Mouse (Mus musculus) naive thymus-derived CD4-positive, alpha-beta T cell, adult 2 months (primary cell): Measurements from ENCODE around the gene Cd302.

ENCODE experiments used
- DNase-seq: peaks from one replicate; pipeline ENCODE4 v3.0.0-alpha.2; 2011; ENCODE audit warnings: low read depth

Gene Cd302

DNA sequence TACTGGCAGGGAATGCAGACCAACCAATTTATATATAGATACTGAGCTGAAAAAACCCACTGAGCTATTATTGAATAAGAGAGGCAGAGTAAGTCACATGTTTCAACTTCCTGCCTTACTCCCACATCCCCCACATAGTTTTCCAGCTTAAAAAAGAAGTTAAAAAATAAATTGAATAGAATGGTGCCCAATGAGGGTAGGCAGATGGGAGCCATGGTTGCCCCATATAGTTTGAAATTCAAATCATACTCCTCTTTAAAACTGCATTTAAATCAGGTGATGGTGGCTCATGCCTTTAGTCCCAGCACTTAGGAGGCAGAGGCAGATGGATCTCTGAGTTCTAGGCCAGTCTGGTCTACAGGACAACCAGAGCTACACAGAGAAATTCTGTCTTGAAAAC is 30.8 kb downstream of the Cd302 start:
- no peak for DNase-seq

DNA sequence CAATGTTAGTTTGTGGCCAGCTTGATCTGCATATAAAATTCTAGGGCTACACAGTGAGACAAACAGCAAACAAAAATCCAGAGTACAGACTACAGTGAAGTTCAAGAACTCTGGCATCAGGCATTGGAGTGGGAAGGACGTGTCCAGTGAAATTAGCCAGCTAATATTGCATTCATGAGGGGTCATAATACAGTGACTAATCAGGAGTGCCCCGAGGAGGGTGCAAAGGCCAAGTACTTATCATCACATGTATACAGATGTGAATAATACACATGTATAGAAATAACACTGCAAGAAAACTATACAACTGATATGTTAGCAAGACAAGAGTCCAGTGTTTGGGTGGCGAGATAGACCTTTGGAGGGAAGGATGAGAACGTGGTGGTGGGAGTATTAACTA is 31.5 kb downstream of the Cd302 start:
- no peak for DNase-seq

DNA sequence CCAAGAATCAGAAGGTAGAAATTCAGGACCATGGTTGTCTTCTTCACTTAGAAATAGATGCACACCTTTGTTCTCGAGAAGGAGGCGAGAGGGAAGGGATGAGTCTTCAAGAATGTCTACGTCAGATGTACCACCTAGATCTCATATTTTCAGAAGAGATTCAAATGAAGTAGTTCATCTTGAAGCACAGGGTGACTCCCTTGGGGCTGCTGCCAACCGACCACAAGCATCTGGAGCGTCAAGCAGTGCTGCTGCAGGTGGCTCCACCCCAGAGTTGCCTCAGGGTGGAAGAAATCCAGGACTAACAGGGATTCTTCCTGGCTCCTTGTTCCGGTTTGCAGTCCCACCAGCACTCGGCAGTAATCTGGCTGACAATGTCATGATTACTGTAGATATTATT is 49.8 kb downstream of the Cd302 start:
- no peak for DNase-seq

DNA sequence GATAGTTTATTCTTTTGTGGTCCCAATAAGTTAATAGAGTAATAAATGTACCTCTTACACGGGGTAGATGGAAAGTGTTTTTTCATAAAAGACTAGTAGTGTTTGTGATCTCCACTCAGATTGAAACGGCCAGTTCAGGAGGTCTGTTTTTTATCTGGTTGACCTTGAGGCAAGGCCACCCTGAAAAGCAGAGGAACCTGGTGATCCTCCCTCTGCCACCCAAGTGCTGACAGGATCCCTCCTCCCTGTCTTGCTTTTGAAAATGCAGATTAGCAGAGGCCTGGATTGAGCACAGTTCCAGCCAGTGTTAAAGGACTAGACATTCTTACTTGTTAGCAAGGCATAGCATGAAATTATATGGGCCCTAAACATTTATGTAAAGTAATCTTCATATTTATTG is 51.1 kb downstream of the Cd302 start:
- no peak for DNase-seq

DNA sequence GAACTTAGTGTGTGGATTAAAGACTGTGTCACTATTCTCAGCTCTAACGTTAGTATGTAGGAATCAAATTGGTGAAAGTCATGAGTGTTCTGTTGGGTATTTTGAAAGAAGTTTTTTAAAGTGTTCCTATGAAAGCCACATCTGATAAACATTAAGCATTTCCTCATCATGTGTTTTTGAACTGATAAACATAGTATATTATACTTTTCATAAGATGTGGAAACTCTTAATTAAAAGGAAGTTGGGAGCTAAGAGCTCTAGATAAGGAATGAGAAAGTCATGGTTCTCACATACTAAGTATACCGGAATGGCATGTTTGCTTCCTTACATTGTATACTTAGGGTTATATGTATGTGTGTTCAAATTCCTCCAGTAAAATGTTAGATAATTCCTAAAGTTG is 53.9 kb downstream of the Cd302 start:
- no peak for DNase-seq

DNA sequence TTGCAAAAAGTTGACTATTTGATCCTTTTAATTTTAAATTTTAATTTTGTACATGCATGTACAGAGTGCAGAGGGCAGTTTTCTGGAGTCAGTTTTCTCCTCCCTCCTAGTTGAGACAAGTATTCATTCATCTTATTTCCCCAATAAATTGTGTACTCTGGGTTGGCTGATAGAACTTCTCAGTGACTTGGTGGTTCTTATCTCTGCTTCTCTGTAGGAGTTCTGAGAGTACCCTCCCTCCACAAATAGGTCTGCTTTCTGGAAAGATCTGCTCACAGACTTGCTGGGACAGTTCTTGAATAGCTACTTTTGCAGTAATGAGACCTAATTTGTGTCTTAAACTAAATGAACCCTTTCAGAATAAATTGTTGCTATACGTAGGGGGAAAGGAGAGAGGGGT is 55.8 kb downstream of the Cd302 start:
- DNase-seq = no peak

DNA sequence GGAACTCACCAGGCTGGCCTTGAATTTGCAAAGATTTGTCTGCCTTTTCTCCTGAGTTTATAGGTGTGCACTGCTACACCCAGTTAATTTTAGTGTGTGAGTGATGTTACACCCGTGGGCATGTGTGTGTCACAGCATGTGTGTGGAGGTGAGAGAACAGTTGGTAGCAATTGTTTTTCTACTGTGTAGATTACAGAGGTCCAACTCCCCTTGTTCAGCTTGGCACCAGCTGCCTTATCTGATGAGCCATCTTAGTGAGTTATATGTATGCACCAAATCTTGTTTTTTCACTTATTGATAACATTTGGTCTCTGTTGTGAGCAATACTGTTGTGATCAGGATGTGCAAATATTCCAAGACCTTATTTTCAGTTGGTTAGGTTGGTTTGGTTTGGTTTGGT is 60.8 kb downstream of the Cd302 start:
- DNase-seq = no peak

DNA sequence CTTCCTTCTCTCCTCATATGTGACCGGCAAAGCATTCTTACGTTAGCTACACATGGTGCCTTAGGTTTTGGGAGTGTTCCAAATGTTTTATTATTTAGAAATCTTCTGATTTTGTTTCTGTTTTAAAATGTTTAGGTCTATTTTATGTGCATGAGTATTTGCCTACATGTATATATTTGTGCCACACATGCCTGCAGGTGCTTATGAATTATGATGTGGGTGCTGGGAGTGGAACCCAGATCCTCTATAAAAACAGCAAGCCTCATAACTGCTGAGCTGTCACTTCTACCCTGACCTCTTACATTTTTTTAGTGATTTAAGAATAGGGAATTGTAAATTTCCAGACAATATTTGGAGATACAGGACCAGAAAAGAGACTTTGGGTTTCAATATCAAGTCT is 62.3 kb downstream of the Cd302 start:
- no peak for DNase-seq

DNA sequence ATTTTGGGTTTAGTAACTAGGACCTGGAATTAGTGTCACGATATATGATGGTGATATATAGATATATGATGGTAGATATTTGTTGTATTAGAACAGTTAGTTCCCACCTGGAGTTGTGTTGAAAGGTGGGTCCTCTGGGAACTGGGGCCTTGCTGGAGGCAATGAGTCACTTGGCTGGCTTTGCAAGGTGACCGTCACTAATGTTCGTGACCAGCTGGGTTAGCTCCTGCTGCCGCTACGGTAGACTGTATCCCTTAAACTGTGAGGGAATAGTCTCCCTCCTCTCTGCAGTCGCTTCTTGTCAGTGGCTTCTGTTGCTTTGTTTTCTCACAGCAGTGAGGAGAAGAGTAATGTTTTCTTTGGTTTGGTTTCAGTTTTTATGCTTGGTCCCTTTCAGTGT is 63.1 kb downstream of the Cd302 start:
- no peak for DNase-seq

DNA sequence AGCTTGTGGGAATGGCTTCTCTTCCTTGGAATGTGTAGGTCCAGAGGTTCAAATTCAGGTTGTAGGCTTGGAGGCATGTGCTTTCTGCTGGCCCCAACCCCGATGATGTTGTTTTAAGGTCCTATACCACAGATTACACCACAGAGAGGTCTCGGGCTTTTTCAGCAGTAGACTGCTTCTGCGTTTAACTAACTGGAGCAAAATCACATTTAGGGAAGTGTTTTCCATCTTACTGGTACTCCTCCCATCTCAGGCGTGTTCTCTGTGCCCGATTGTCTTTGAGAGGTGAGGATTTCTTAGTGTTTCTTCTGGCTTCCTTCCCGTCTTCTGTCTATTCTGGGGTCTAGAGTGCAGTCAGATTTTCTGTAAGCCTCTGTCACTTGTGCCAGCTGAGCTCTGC is 66.7 kb downstream of the Cd302 start:
- no peak for DNase-seq

DNA sequence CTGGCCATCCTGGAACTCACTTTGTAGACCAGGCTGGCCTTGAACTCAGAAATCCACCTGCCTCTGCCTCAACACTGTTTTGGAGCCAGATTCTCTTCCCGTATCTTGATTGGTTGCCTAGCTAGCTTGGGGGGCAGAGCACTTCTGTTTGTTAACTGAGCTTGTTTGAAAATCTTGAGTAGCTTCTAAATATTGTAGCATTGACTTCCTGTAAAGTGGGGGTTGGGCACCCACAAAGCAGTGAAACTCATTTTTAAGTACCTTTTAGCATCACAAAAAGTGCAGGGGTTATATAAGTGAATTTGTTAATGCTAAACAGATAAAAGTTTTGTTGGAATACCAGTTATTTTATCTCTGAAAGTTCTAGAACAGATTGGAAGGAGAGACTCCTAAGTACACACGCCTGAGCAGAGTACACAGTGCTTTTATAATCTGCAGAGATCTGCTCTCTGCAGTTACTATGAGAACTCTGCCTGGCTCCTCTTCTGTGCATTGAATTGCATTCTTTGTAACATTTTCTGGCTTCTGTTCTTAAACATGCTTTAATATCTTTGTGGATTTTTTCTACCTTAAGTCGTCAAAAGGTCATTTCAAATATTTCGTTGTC is 67.6 kb downstream of the Cd302 start:
- DNase-seq = peak; percentile 50

DNA sequence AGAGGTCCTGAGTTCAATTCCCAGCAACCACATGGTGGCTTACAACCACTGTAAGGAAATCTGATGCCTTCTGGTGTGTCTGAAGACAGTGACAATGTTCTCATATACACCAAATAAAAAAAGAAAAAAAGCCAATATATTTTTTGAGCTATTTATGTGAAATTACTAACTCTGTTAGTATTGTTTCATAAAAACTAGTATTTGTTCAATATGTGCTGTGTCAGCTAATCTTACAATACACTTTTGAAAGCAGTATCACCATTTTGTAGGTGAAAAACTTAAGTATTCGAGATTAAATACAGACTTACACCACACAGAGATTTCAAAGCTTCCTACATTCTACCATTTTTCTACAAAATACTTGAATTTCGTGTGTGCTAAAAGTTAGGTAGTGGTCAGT is 69.6 kb downstream of the Cd302 start:
- no peak for DNase-seq

DNA sequence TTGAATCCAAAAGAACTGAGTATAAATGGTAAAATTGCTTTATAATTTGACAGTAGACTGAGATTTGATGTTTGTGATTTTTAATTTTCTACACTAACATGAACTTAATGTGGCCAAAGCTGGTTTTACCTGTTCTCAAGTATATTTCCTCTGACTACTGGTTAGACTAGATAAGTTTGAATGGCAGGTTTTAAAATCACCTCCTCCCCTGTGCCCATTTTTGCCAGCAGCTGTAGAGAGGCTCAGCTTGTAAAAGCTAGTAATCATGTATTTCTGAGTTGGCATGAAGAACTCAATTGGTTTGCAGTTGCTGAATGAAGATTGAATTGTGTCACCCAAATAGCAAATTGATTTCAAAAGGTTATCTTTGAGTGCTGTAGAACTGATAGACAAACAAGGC is 71.8 kb downstream of the Cd302 start:
- no peak for DNase-seq

DNA sequence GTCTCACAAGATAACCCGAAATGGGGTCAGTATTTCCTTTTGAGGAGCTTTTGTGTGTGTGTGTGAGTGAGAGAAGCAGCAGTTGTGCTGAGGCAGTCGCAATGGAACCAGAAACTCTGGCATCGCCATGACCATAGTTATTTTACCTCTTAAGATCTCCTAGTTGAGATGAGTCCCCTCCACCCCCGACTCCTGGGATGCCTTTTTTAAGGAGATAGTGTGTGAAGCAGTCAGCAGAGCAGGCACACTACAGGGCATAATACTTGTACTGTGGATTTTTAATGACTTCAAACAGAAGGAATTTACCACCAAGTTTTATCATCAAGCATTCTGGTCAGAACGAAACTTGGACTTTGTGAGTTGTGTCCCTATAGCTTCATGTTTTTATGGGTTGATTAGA is 73.5 kb downstream of the Cd302 start:
- DNase-seq = no peak

DNA sequence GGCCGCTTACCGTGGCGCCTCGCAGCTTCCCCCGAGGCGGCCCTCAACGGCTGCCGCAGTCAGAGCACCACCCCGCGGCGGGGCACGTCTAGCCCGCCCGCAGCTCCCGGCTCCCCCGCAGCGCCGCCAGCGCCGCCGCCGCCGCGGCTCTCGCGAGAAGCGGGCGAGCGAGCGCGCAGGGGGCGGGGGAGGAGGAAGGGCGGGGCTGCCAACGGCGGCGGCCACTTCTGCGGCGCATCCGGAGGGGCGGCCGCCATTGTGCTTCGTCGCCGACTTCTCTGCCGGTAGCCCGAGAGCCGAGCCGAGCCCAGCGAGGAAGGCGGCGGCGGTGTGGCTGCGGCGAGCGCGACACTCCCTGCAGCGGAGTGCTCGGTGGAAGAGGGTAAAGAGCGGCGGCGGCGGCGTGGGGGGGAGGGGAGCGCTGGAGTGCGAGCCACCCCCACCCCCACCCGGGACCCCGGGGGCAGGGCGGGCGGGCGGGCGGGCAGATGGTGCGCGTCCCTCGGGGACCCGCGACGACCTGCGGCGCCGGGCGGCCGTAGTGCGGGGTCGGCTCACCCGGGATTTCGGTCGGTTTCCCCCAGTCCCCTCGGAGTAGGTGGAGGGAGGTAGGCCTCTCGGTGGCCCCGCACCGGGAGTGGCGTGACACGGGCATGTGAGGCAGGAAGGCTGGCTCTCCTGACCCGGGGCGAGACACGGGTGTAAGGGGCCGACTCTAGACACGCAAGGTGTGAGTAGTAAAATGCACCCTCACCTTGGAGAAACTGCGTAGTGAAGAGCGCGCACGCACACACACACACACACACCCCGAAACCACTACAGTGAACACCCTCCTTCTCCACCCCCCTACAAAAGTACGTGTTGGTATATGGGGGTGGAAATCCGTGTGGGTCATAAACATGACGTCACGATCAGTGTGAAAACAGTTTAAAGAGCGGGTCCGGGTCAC is 74.3 kb downstream of the Cd302 start, which contains the start of the genes Baz2b and March7:
Baz2b (minus strand) TSS at position 137 of the 949 bp plus-strand sequence.
March7 (plus strand) TSS at position 185 of the 949 bp plus-strand sequence.
- DNase-seq = peak; percentile 93

DNA sequence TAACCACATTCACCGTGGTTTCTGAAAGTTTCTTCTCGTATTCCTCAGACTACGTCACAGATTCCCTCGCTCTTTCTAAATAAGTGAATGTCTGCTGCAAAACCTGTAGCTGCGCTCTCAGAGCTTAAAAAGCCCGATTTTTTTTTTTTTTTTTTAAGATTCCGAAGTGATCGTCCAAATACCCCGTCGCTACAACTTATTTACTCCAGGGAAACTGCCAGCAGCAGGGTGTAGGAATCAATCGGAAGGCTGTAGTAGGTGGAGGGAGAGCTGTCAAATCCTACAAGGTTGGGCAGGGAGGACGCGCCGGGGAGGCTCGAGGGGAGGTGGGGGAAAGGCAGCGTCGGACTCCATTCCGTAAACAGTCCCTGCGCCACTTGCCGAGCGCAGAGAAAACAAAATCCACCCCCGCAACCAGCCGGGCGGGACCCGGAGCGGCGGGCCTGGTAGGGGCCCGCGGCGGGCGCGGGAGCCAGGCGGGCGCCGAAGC is 75.1 kb downstream of the Cd302 start:
- DNase-seq = peak; percentile 71

DNA sequence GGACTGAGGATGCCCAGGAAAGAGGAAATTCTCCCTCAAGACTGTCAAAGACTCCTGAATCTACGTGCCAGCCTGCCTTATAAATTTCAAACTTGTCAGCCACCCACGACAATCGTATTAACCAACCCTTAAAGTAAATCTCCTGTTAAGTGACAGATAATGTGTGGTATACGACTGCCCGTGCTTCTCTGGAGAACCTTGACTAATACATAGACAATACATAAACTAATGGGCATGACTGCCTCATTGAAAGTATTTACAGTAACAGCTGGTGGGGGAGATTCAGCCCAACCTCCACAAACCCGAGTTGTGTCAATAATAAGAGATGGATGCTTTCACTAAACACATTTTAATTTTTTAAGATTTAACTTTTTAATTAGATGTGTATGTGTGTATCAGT is 78.5 kb downstream of the Cd302 start:
- no peak for DNase-seq

DNA sequence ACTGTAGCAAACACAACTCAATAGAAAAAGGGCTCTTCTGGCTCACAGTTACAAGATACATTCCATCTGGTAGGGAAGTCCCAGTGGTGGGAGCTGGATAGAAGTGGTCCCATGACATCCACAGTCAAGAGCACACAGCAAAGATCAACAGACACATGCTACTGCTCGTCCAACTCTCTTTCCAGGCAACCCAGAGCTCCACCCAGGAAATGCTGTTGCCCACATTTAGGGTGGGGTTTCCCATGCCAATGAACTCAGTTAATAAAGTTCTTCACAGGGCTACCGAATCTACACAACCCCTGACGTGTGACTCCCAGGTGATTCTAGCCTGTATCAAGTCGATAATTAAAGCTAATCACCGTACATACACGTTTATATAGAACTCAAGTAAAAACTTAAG is 80.1 kb downstream of the Cd302 start:
- no peak for DNase-seq

DNA sequence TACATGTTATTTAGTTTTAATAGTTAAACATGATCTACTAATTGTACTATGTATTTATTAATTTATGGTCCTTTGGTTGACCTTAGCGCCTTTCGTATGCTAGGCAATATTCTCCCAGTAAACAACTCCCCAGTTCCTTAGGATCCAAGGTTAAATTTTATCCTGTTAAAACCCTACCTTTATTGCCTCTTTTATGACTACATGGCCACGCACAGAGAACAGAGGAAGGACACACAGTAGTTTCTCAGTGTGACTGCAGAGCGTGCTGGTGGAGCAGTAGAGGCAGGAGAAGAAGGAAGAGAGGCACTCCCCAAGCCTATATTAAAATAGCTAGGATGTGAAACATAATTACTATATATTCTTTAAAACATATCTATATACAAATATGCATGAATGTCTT is 80.6 kb downstream of the Cd302 start:
- no peak for DNase-seq

DNA sequence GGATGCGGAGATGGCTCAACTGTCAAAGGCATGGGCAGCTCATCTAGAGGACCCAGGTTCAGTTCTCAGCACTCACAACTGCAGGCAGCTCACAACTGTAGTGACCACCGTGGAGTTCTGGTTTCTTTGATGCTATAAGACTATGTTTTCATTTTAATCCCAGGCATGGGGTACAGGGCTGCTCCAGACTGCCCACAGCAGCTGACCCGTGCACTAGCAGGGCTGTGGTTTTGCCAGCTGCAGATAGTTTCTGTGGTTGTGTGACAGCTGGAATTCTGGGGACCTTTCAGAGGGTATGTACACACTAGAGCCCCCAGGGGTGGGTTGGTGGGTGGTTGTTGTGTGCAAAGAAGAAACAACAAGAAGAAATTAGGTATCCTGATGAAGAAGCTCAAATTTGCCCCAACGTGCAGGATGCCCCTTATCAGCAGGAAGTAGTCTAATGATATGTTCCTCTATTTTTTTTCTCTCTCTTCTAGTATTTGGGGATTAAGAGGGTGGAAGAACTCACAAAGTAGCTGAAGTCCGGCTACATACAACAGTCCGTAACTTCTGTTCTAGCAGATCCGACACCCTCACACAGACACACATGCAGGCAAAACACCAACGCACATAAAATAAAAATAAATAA is 81.3 kb downstream of the Cd302 start:
- no peak for DNase-seq
